Mouse (Mus musculus) brain, embryonic 14.5 days (tissue): Measurements from ENCODE around the gene Farp2. TPM values are rescaled to one million over a fixed set of nuclear protein-coding genes. Genes with fewer than 3 reads are reported as not detected.
"Not testable (repeated sequence)": the region's sequence is repeated elsewhere in the genome, so short reads cannot be mapped to it uniquely, and the experiment has no call there.

ENCODE experiments used
- DNase-seq: peaks from one replicate; pipeline ENCODE4 v3.0.0-alpha.2; 2011; ENCODE audit warnings: low read depth
- CTCF ChIP-seq: fragments of 200-500 bp; IDR thresholded peaks from 2 replicates; pipeline ENCODE4 v1.5.1; 2012; ENCODE audit warnings: inconsistent platforms, mild to moderate bottlenecking, moderate library complexity, borderline replicate concordance; ENCODE audit not compliant: insufficient read depth, insufficient read length; ENCODE audit errors: extremely low read depth
- POLR2A ChIP-seq: fragments of 200-500 bp; IDR thresholded peaks from 2 replicates; pipeline ENCODE4 v1.6.1; 2012; ENCODE audit warnings: mild to moderate bottlenecking, inconsistent platforms, borderline replicate concordance; ENCODE audit not compliant: poor library complexity, insufficient read depth, insufficient read length, severe bottlenecking; ENCODE audit errors: extremely low read depth
- polyA plus RNA-seq: library from polyadenylated mRNA; depleted of rRNA; stranded (reverse); fragments of >200 nt; gene quantifications from 2 replicates; pipeline ENCODE4 v1.2.3, GENCODE M21; 2012; rRNA removed

Gene Farp2
- 4.4 and 5.6 TPM in 2 replicates for polyA plus RNA-seq

DNA sequence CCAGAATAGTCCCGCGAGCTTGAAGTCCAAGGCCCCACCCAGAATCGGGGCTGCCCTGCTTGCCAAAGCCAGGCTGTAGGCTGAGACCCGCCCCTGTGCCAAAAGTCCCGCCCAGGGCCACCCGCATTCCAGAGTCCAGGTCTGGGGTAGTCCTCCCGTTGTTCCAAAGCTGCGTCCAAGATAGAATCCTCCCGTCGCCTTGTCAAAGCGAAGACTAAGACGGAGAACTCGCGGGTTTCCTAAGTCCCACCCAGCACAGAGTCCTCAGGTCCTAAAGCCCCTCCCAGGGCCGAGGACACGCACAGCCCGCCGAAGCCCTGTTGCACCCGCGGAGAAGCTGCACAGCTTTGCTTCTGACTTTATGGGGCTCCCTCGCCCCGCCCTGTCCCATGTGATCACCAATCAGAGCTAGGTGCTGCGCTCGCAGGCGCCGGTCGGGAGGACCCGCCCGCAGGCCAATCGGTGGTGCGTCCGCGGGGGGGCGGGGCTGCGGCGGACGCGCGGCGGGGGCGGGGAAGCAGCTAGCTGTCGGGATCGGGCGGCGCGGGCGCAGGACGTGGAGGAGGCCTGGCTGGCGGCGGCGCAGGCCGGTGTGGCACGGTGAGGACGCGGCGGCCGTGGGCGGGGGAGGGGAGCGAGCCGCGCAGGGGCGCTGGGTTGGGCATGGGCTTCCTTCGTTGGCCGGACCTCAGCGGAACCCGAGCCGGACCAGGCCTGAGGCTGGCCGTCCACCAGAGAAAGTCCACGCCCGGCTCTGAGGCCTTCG, at the start of gene Farp2:
Farp2 (plus strand) TSS at position 495 of the 766 bp plus-strand sequence.
- peak; percentile 51 for TF ChIP-seq POLR2A
- no peak for TF ChIP-seq CTCF
- peak; percentile 96 for DNase-seq

GRCm38 (mm10) chr1:93465066-93465465, 46.8 kb upstream of the Farp2 start:
- no peak for DNase-seq
- no peak for TF ChIP-seq CTCF
- no peak for TF ChIP-seq POLR2A

DNA sequence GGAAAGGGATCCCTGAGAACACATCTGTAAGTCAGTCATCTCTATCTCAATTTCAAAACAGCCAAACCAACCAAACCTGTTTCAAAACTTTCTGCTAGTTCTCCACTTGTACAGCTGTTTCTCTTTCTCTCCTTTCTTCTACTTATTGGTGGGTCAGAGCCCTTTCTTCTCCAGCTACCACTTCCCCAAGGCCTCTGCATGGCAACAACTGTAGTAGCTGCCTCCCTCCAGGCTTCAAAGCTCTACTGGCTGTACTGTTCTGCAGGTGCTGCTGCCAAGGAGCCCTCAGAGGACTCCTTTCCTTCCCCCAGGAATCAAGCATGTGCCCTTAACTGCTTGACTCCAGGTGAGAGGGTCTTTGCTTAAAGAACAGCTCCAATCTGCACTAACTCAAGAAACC, 46.1 kb upstream of the Farp2 start:
- TF ChIP-seq CTCF (no peak), POLR2A (no peak)
- DNase-seq: no peak

DNA sequence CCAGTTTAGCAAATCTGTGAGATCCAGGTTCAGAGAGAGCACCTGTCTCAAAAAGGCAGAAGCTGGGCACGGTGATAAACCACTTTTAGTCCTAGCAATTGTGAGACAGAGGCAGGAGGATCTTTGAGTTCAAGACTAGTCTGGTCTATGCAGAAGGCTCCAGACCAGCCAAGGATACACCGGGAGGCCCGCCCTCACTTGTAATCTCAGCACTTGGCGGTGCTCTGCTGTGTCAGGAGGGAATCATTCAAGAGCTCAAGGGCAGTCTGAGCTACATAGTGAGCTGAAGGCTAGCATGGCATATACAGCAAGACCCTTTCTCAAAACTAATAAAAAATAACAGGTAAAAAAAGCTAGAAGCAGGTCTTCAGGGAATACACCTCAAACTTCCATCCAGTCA, 43.3 kb upstream of the Farp2 start:
- TF ChIP-seq POLR2A (no peak), CTCF (no peak)
- DNase-seq: no peak

DNA sequence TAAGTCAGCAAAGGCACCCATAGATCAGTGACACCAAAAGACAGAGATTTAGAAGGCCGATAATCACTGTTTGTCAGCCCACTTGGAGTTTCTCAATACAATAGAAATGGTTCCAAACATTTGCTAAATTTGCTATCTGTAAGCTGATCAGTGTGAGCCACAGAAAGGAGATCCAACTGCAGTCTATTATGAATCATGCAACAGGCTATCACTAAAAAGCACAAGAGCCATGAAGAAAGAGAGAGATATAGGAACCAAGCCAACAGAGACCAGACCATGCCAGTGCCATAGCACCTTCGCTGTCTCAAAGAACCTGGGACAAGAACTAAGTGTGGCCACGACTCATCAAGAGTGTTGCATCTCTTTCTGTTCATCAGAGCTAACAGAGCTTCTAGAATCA, 36.2 kb upstream of the Farp2 start:
- DNase-seq: no peak
- TF ChIP-seq POLR2A (no peak), CTCF (no peak)

DNA sequence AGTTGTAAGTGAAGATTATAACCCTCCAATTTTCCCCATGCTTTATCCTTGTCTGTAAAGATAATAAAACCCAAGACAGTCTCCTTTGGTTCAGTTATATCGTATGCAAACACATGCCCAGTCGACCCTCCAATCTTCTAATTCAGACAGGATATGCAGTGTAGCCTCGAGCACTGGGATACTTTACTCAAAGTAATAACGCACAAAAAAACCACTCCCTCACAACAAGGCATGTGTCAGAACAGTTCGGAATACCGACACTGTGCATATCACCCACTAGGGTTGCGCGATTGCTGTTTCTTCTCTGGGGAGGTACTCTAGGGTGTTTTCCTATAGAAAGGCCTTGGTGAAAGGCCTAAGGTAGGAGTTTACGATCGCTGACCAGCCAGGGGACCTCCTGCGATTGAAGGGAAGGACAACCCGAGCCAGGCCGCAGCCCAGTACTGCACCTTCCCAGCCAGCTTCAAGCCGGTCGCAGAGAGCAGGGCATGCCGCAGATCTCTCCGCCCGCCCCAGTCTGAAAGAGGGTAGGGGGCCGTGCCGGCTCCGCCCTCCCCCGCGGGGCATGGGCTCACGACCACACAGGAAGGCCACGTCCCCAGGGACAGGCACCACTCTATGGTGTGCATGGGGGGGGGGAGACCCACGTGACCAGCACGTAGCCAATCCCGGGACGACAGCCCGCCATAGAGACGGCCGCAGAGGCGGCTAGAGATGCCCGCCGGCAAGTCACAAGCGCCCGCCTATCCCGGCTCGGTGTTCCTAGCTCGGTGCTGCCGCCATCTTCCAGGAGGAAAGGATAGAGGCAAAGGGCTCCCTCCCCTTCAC, 33.9 kb upstream of the Farp2 start:
- TF ChIP-seq CTCF (peak; percentile 26; the same call in 1 of the 2 replicates), POLR2A (no peak; the same call in 1 of the 2 replicates)
- DNase-seq: peak; percentile 99

- peak; percentile 100 for DNase-seq
- TF ChIP-seq CTCF (no peak), POLR2A (peak; percentile 74; the same call in 1 of the 2 replicates)
Observed at GRCm38 (mm10) chr1:93478586-93479475, 33.0 kb upstream of the Farp2 start, which contains the start of gene Hdlbp. Hdlbp (minus strand) TSS chr1:93478815.

DNA sequence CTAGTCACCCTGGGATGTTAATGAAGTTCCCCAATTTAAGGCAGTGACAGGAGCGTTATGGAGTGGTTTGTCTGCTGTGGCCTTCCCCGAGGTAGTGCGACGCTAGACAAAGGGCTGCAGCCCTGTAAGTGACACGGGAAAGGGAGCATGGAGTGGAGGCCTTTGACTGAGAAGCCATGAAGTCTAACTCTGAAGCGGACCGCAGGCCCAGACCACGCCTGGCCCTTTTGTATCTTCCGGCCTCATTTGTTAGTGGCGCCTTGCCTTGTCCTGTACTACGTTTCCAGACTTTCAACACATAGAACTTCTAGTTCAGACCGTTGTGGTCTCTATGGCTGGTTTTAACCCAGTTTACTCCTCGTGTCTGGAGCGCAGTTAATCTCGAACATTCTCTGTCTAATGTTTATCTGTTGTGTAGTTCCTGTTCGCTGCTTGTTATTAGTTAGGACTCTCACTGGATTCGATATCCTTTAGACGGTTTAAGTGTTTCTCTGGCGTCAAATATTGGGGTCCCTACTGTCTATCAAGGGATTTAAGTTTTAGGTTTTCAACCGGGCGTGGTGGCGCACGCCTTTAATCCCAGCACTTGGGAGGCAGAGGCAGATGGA, 32.3 kb upstream of the Farp2 start:
- DNase-seq: no peak
- TF ChIP-seq CTCF: no peak
- TF ChIP-seq POLR2A: no peak

DNA sequence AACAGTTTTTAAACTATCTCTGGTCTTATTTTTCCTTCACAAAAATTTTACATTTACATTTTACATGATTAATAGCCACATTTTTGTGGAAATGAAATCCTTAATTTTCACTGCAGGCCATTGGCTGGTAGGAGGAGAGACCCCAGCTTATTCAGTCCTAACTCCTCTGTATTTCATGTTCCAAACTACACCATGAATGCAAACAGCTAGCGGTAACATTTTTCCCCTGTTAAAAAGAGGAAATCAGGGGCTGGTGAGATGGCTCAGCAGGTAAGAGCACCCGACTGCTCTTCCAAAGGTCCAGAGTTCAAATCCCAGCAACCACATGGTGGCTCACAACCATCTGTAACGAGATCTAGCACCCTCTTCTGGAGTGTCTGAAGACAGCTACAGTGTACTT, 25.6 kb upstream of the Farp2 start:
- DNase-seq: not testable (repeated sequence)

DNA sequence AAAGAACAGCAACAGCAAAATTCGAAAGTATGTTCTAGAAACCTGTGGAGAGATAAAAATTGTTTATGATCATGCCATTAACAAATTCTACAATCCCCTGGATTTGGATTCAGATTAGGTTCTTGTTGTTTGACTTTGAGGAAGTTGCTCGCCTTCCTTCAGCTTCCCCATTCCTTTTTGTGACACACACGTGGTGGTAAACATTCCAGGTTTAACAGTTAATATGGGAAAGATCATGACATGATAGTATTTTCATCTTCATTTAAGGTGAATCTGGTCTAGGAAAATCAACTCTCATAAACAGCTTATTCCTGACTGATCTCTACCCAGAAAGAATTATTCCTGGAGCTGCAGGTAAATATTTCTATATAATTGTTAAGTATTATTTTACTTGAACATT, 16.6 kb upstream of the Farp2 start:
- no peak for DNase-seq
- no peak for TF ChIP-seq CTCF
- no peak for TF ChIP-seq POLR2A

- DNase-seq: peak; percentile 85
- TF ChIP-seq CTCF: peak; percentile 39; the same call in 1 of the 2 replicates
- no peak for TF ChIP-seq POLR2A
Observed at GRCm38 (mm10) chr1:93506944-93507676, 4.8 kb upstream of the Farp2 start.

GRCm38 (mm10) chr1:93508576-93508975, 3.3 kb upstream of the Farp2 start:
- DNase-seq: not testable (repeated sequence)
